Mouse (Mus musculus) liver, embryonic 11.5 days (tissue): ENCODE results near the gene Gcc2. TPM values are rescaled to one million over a fixed set of nuclear protein-coding genes. Genes with fewer than 3 reads are reported as not detected.
A peak's percentile ranks its signal among the peaks of the same experiment; 100 is the strongest.

Source experiments
- ATAC-seq: fragments of 200-750 bp; cut with Nextera tagmentation; replicated peaks from 2 replicates; pipeline ENCODE4 v1.8.0; 2017; ENCODE audit warnings: moderate number of reproducible peaks, mild to moderate bottlenecking, moderate TSS enrichment, moderate library complexity; ENCODE audit not compliant: low FRiP score
- DNase-seq: peaks from one replicate; pipeline ENCODE4 v3.0.0-alpha.2; 2017; ENCODE audit warnings: low spot score
- H3K27ac ChIP-seq: fragments of 300-500 bp; sonication (generic); 2 replicates; pipeline ENCODE4 v1.5.1; 2014; ENCODE audit warnings: mild to moderate bottlenecking, low read depth, low read length, control low read depth
- H3K27me3 ChIP-seq: fragments of 300-500 bp; sonication (generic); replicated peaks from 2 replicates; pipeline ENCODE4 v1.6.1; 2014; ENCODE audit warnings: low read length, mixed read lengths; ENCODE audit not compliant: control insufficient read depth, insufficient read depth
- H3K36me3 ChIP-seq: fragments of 300-500 bp; sonication (generic); 2 replicates; pipeline ENCODE4 v1.6.1; 2014; ENCODE audit warnings: mild to moderate bottlenecking, low read length, moderate library complexity, mixed read lengths; ENCODE audit not compliant: control insufficient read depth, insufficient read depth
- H3K4me1 ChIP-seq: fragments of 300-500 bp; sonication (generic); replicated peaks from 2 replicates; pipeline ENCODE4 v1.6.1; 2014; ENCODE audit warnings: low read length, mixed read lengths; ENCODE audit not compliant: control insufficient read depth, insufficient read depth
- H3K4me2 ChIP-seq: fragments of 300-500 bp; sonication (generic); 2 replicates; pipeline ENCODE4 v1.6.1; 2014; ENCODE audit warnings: mild to moderate bottlenecking, control low read depth, moderate library complexity
- H3K4me3 ChIP-seq: fragments of 300-500 bp; sonication (generic); 2 replicates; pipeline ENCODE4 v1.5.1; 2014; ENCODE audit warnings: low read depth, low read length, control low read depth
- H3K9ac ChIP-seq: fragments of 300-500 bp; sonication (generic); 2 replicates; pipeline ENCODE4 v1.6.1; 2014; ENCODE audit warnings: low read depth, low read length, control low read depth
- H3K9me3 ChIP-seq: fragments of 300-500 bp; sonication (generic); 2 replicates; pipeline ENCODE4 v1.6.1; 2016; ENCODE audit warnings: low read length, inconsistent platforms, mixed read lengths; ENCODE audit not compliant: control insufficient read depth
- WGBS: fragments of 180-500 bp; shearing (Covaris S2); extraction: QIAGEN DNeasy Blood & Tissue Kit; methylation state at CpG from one replicate; pipeline ENCODE4 v1.1.7; 2014; 5-methylcytosine and 5-hydroxymethylcytosine counted together
- polyA plus RNA-seq: library from polyadenylated mRNA; unstranded; fragments of >200 nt; fragmentation: Nextera tagmentation; extraction: Ambion mirVana; gene quantifications from 2 replicates; pipeline ENCODE4 v1.2.1, GENCODE M21; 2014

Gcc2 gene
- polyA plus RNA-seq, 1 experiment from 2014 or later = 37.6 TPM

GRCm38 (mm10) chr10:58295605-58296004 lies 40.3 kb downstream of the Gcc2 start:
- Histone ChIP-seq H3K36me3 (peaks cover 25% of the 10 kb centered on the region), H3K27me3 (no peaks in the 10 kb centered on the region), H3K4me2 (no peak overlapping the region), H3K27ac (no peak overlapping the region), H3K4me3 (no peak overlapping the region), H3K9me3 (no peaks in the 10 kb centered on the region), H3K4me1 (peaks cover 3% of the 10 kb centered on the region), H3K9ac (no peak overlapping the region)
- WGBS = 90% methylated on average over 3 of the region's 3 CpGs
- DNase-seq (no peak), ATAC-seq (no peak)

GRCm38 (mm10) chr10:58304996-58305395 lies 49.7 kb downstream of the Gcc2 start:
- WGBS = 89% methylated on average over 7 of the region's 7 CpGs
- Histone ChIP-seq H3K4me3 (no peak overlapping the region), H3K9ac (no peak overlapping the region), H3K4me2 (no peak overlapping the region), H3K4me1 (no peaks in the 10 kb centered on the region), H3K27me3 (no peaks in the 10 kb centered on the region), H3K27ac (no peak overlapping the region), H3K9me3 (no peaks in the 10 kb centered on the region), H3K36me3 (peaks cover 17% of the 10 kb centered on the region)
- ATAC-seq = no peak
- no peak for DNase-seq

GRCm38 (mm10) chr10:58306897-58307296 lies 51.6 kb downstream of the Gcc2 start:
- Histone ChIP-seq H3K27ac (no peak overlapping the region), H3K27me3 (no peaks in the 10 kb centered on the region), H3K9ac (no peak overlapping the region), H3K36me3 (peaks cover 14% of the 10 kb centered on the region), H3K9me3 (no peaks in the 10 kb centered on the region), H3K4me2 (no peak overlapping the region), H3K4me1 (no peaks in the 10 kb centered on the region), H3K4me3 (no peak overlapping the region)
- no peak for DNase-seq
- ATAC-seq = no peak
- whole genome bisulfite sequencing = 94% methylated on average over 3 of the region's 3 CpGs

- H3K36me3 ChIP-seq = peaks cover 11% of the 10 kb centered on the region; the same call in 1 of the 2 replicates
- WGBS = 64% methylated on average over 1 of the region's 1 CpGs
Observed at GRCm38 (mm10) chr10:58310791-58311190, 55.5 kb downstream of the Gcc2 start.

GRCm38 (mm10) chr10:58312887-58313286 lies 57.6 kb downstream of the Gcc2 start:
- no peaks in the 10 kb centered on the region for H3K9me3 ChIP-seq
- WGBS = 95% methylated on average over 5 of the region's 5 CpGs
- peaks cover 5% of the 10 kb centered on the region; the same call in 1 of the 2 replicates for H3K36me3 ChIP-seq
- no peak overlapping the region for H3K27ac ChIP-seq
- DNase-seq (no peak), ATAC-seq (no peak)
- H3K4me1 ChIP-seq = no peaks in the 10 kb centered on the region
- H3K4me3 ChIP-seq = no peak overlapping the region
- no peaks in the 10 kb centered on the region for H3K27me3 ChIP-seq
- no peak overlapping the region for H3K4me2 ChIP-seq
- H3K9ac ChIP-seq = no peak overlapping the region

More at GRCm38 (mm10) chr10:58310791-58311190, 55.5 kb downstream of the Gcc2 start:
- H3K4me2 ChIP-seq = no peak overlapping the region
- no peak for ATAC-seq
- no peaks in the 10 kb centered on the region for H3K4me1 ChIP-seq
- H3K4me3 ChIP-seq = no peak overlapping the region
- H3K9me3 ChIP-seq = no peaks in the 10 kb centered on the region
- H3K9ac ChIP-seq = no peak overlapping the region
- no peak for DNase-seq
- no peaks in the 10 kb centered on the region for H3K27me3 ChIP-seq
- no peak overlapping the region for H3K27ac ChIP-seq

GRCm38 (mm10) chr10:58320881-58321280 lies 65.6 kb downstream of the Gcc2 start:
- no peak overlapping the region for H3K9ac ChIP-seq
- no peak overlapping the region for H3K4me2 ChIP-seq
- DNase-seq = no peak
- H3K27ac ChIP-seq = no peak overlapping the region
- peaks cover 5% of the 10 kb centered on the region; the same call in 1 of the 2 replicates for H3K4me1 ChIP-seq
- no peaks in the 10 kb centered on the region for H3K27me3 ChIP-seq
- no peaks in the 10 kb centered on the region for H3K36me3 ChIP-seq
- no peak overlapping the region for H3K4me3 ChIP-seq
- no peak for ATAC-seq
- H3K9me3 ChIP-seq = no peaks in the 10 kb centered on the region
- WGBS = 90% methylated on average over 3 of the region's 3 CpGs

GRCm38 (mm10) chr10:58322361-58323027 lies 67.2 kb downstream of the Gcc2 start:
- peak overlapping the region; percentile 64 for H3K9ac ChIP-seq
- 29% methylated on average over 6 of the region's 6 CpGs for WGBS
- no peak for ATAC-seq
- peak overlapping the region; percentile 71 for H3K4me2 ChIP-seq
- no peak for DNase-seq
- H3K4me3 ChIP-seq = peak overlapping the region; percentile 82
- peaks cover 14% of the 10 kb centered on the region; the same call in 1 of the 2 replicates for H3K4me1 ChIP-seq
- H3K36me3 ChIP-seq = no peaks in the 10 kb centered on the region
- H3K9me3 ChIP-seq = no peaks in the 10 kb centered on the region
- H3K27me3 ChIP-seq = no peaks in the 10 kb centered on the region
- peak overlapping the region; percentile 54 for H3K27ac ChIP-seq

- ATAC-seq (peak; percentile 98), DNase-seq (peak; percentile 99)
- under 1% methylated on average over 84 of the region's 86 CpGs for WGBS
- Histone ChIP-seq H3K9ac (peak within 1 kb of the TSS; percentile 79), H3K4me3 (peak within 1 kb of the TSS; percentile 82), H3K4me1 (peaks cover 14% of the 10 kb centered on the region; the same call in 1 of the 2 replicates), H3K9me3 (no peaks in the 10 kb centered on the region), H3K36me3 (no peaks in the 10 kb centered on the region), H3K27me3 (no peaks in the 10 kb centered on the region), H3K4me2 (peak within 1 kb of the TSS; percentile 77), H3K27ac (peak within 1 kb of the TSS; percentile 86)
Observed at GRCm38 (mm10) chr10:58323028-58323991, 68.0 kb downstream of the Gcc2 start, which contains the start of gene Lims1. TSS of gene Lims1 (plus strand) at chr10:58323466.
